Mouse (Mus musculus) erythroblast, embryonic 14.5 days (primary cell): ENCODE data around the gene Fubp1. TPM values are rescaled to one million over a fixed set of nuclear protein-coding genes. Genes with fewer than 3 reads are reported as not detected.
A peak's percentile ranks its signal among the peaks of the same experiment; 100 is the strongest.

Source experiments
- H3K27me3 ChIP-seq: 2 replicates; pipeline ENCODE4 v1.6.1; 2012; ENCODE audit warnings: inconsistent platforms; ENCODE audit not compliant: control insufficient read depth
- H3K36me3 ChIP-seq: 2 replicates; pipeline ENCODE4 v1.6.1; 2012; ENCODE audit warnings: mild to moderate bottlenecking, inconsistent platforms; ENCODE audit not compliant: control insufficient read depth
- H3K4me1 ChIP-seq: 2 replicates; pipeline ENCODE4 v1.6.1; 2012; ENCODE audit warnings: inconsistent platforms; ENCODE audit not compliant: control insufficient read depth
- H3K4me3 ChIP-seq: replicated peaks from 2 replicates; pipeline ENCODE3; 2012; ENCODE audit warnings: moderate library complexity, mild to moderate bottlenecking, inconsistent platforms
- H3K9me3 ChIP-seq: 2 replicates; pipeline ENCODE4 v1.6.1; 2012; ENCODE audit warnings: low read length, inconsistent platforms, mixed read lengths; ENCODE audit not compliant: control insufficient read depth
- GATA1 ChIP-seq: IDR thresholded peaks from 2 replicates; pipeline ENCODE4 v1.6.1; 2012; ENCODE audit warnings: low read length, inconsistent platforms, mixed read lengths
- TAL1 ChIP-seq: IDR thresholded peaks from 3 replicates; pipeline ENCODE4 v1.6.1; 2012; ENCODE audit warnings: low read length, inconsistent platforms, mixed read lengths
- polyA plus RNA-seq: library from polyadenylated mRNA; stranded (reverse); fragments of >175 nt; gene quantifications from 2 replicates; pipeline ENCODE4 v1.2.3, GENCODE M21; 2012

The Fubp1 gene
- polyA plus RNA-seq, 1 experiment: 27.0 TPM

- Histone ChIP-seq H3K4me3 (no peak overlapping the region), H3K9me3 (no peaks in the 10 kb centered on the region), H3K27me3 (peaks cover 75% of the 10 kb centered on the region), H3K4me1 (peaks cover 21% of the 10 kb centered on the region), H3K36me3 (no peaks in the 10 kb centered on the region)
- TF ChIP-seq TAL1: no peak
Measured at GRCm38 (mm10) chr3:152261948-152262347, 51.7 kb downstream of the Fubp1 start.

GRCm38 (mm10) chr3:152264374-152264773, 54.2 kb downstream of the Fubp1 start:
- H3K4me1 ChIP-seq: peaks cover 21% of the 10 kb centered on the region
- no peak overlapping the region for H3K4me3 ChIP-seq
- no peak for TF ChIP-seq GATA1
- TF ChIP-seq TAL1: no peak
- H3K36me3 ChIP-seq: no peaks in the 10 kb centered on the region
- H3K9me3 ChIP-seq: no peaks in the 10 kb centered on the region
- H3K27me3 ChIP-seq: peaks cover 94% of the 10 kb centered on the region

GRCm38 (mm10) chr3:152264830-152265229, 54.6 kb downstream of the Fubp1 start:
- H3K4me1 ChIP-seq: peaks cover 21% of the 10 kb centered on the region
- H3K27me3 ChIP-seq: peaks cover 90% of the 10 kb centered on the region
- H3K36me3 ChIP-seq: no peaks in the 10 kb centered on the region
- H3K9me3 ChIP-seq: no peaks in the 10 kb centered on the region
- no peak for TF ChIP-seq GATA1
- TF ChIP-seq TAL1: no peak
- H3K4me3 ChIP-seq: no peak overlapping the region

- H3K27me3 ChIP-seq: peaks cover 84% of the 10 kb centered on the region
- H3K36me3 ChIP-seq: no peaks in the 10 kb centered on the region
- no peaks in the 10 kb centered on the region for H3K9me3 ChIP-seq
- no peak for TF ChIP-seq GATA1
- peaks cover 21% of the 10 kb centered on the region for H3K4me1 ChIP-seq
- peak overlapping the region; percentile 46 for H3K4me3 ChIP-seq
Measured at GRCm38 (mm10) chr3:152265351-152266035, 55.3 kb downstream of the Fubp1 start.

GRCm38 (mm10) chr3:152266036-152266421, 55.8 kb downstream of the Fubp1 start, which contains the start of gene Nexn:
Gene Nexn, minus strand, starts transcription at chr3:152266350.
- Histone ChIP-seq H3K4me1 (peaks cover 21% of the 10 kb centered on the region), H3K4me3 (peak within 1 kb of the TSS; percentile 46), H3K36me3 (no peaks in the 10 kb centered on the region), H3K27me3 (peaks cover 80% of the 10 kb centered on the region), H3K9me3 (no peaks in the 10 kb centered on the region)
- TF ChIP-seq GATA1 (no peak), TAL1 (no peak)

- Histone ChIP-seq H3K9me3 (no peaks in the 10 kb centered on the region), H3K4me1 (peaks cover 13% of the 10 kb centered on the region), H3K27me3 (peaks cover 59% of the 10 kb centered on the region), H3K36me3 (no peaks in the 10 kb centered on the region), H3K4me3 (no peak overlapping the region)
- no peak for TF ChIP-seq GATA1
- TF ChIP-seq TAL1: no peak
Measured at GRCm38 (mm10) chr3:152268099-152268498, 57.9 kb downstream of the Fubp1 start.

GRCm38 (mm10) chr3:152271071-152271710, 61.0 kb downstream of the Fubp1 start:
- Histone ChIP-seq H3K4me3 (no peak overlapping the region), H3K36me3 (peaks cover 4% of the 10 kb centered on the region), H3K4me1 (no peaks in the 10 kb centered on the region; the same call in 1 of the 2 replicates), H3K9me3 (no peaks in the 10 kb centered on the region), H3K27me3 (peaks cover 28% of the 10 kb centered on the region)
- TF ChIP-seq GATA1: no peak
- no peak for TF ChIP-seq TAL1

GRCm38 (mm10) chr3:152271876-152272275, 61.7 kb downstream of the Fubp1 start:
- TF ChIP-seq TAL1: no peak
- no peak for TF ChIP-seq GATA1
- H3K9me3 ChIP-seq: no peaks in the 10 kb centered on the region
- no peaks in the 10 kb centered on the region for H3K4me1 ChIP-seq
- peaks cover 9% of the 10 kb centered on the region for H3K36me3 ChIP-seq
- H3K27me3 ChIP-seq: peaks cover 22% of the 10 kb centered on the region
- no peak overlapping the region for H3K4me3 ChIP-seq

GRCm38 (mm10) chr3:152272974-152273685, 62.9 kb downstream of the Fubp1 start:
- no peak overlapping the region for H3K4me3 ChIP-seq
- H3K27me3 ChIP-seq: peaks cover 9% of the 10 kb centered on the region
- H3K9me3 ChIP-seq: no peaks in the 10 kb centered on the region
- peaks cover 9% of the 10 kb centered on the region for H3K36me3 ChIP-seq
- TF ChIP-seq TAL1: no peak
- H3K4me1 ChIP-seq: no peaks in the 10 kb centered on the region
